Mouse (Mus musculus): ENCODE data around the gene Ap2a2. TPM values are rescaled to one million over a fixed set of nuclear protein-coding genes. Genes with fewer than 3 reads are reported as not detected.
A peak's percentile ranks its signal among the peaks of the same experiment; 100 is the strongest.

Ap2a2 gene
- 100 to 1,000 TPM; 231 to 245 TPM for total RNA-seq (2021)

GRCm38 (mm10) chr7:141561682-141562391 lies at the start of gene Ap2a2:
Ap2a2 (plus strand) TSS chr7:141562173.
- peak; percentile 85 for DNase-seq

DNA sequence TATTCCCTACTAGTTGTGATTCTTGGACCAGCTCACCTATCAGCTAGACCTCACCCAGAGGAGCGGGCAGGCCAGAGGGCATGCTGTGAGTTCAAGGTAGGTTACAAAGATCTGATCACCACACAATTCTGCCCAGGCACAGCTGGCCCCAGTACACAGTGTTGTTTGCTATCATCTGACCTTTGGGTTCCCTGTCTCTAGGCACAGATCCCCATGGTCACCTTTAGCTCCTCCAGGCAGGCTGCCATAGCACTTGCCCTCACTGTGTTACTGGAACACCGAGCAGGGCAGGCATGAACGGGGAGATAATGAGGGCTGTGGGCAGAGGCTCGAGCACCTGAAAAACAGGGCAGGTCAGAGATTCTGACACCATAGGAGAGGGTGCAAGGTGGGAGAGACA lies 44.3 kb upstream of the Ap2a2 start:
- no peak for DNase-seq

DNA sequence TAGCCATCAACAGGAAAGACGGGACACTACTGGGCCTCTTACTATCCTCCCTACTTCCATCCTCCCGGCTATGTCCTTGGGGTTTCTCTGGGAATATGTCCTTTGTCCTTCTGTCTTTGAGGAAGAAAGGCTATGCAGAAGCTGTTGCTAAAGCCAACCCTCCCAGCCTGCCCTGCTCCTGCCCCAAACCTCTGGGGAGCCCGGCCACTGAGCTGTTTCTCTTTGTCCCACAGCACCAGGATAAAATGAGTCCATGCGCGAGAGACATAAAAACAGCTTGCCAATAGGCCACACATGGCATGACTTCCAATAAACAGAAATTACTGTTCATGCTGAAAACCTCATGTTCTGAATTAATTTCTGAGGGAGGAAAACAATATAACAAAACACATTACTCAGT lies 43.7 kb upstream of the Ap2a2 start:
- DNase-seq: no peak

DNA sequence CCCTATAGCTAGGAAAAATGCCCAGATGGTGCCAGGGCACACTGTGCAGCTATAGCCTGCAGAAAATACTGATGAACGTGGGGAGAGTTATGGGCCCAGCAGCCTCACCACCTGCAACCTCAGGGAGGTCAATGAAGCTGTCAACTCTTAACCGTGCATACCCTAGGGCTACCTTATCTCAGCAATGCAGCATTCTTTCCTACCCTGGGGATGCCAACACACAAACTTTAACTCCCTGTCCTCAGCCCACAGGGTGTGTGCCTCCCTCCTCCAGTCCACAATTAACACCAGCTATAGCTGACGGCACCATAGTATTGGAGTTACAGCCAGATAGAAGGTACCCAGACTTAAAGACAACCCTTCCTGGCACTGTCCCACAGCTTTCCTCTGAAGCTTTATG lies 43.0 kb upstream of the Ap2a2 start:
- DNase-seq: no peak

DNA sequence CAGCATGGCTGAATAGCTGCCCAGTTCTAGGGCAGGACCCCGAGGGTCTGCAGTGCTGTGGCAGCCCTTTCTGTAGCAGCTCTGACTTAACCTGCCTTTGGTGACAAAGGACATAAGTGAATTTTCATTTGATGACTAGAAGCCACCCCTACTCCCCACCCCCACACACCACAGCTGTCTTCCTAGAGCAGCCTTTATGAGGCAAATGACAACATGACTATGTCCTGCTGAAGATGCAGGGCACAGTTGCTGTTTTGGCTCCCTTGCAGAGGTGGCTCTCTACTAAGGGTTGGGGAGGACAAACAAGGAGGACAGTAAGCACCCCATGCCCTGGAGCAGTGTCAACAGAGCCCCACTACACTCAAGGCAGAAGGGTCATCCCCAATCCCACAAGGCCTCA lies 42.2 kb upstream of the Ap2a2 start:
- no peak for DNase-seq

DNA sequence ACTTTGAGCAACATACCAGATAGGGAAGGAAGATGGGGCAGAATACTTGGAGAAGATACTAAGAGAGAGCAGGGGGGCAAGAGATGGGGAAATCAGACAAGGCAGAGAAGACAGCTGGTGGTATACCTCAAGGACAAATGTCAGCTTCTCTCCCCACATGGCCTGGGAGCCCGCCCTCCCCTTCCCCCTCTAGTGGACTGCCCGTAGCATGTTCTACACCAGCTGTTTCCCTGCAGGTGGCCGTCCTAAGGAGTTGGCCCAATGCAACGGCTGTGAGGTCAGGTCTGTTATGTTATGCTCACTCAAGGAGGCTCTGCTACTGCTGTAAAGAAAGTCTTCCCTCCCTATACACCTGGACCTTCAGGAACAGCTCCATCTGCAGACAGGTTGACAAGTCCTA lies 39.0 kb upstream of the Ap2a2 start:
- no peak for DNase-seq

DNA sequence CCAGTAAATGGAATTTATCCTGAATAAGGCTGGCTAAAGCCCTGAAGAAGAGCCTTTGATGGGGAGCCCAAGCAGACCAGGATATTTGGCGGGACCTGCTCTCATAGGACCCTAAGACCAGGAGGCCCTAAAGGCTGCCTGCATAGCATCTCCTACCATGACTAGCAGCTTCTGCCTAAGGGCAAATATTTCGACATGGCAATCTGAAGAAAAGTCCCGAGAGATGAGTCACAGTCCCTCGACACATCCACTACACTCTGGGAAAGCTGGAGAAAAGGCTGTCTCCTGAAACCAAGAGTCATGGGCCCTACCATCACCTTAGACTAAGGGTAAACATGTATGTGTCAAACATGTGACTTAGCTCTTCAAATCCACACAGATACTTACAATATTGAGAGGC lies 37.7 kb upstream of the Ap2a2 start:
- DNase-seq: no peak

GRCm38 (mm10) chr7:141524760-141525579 lies 37.0 kb upstream of the Ap2a2 start:
- peak; percentile 71 to 77 for DNase-seq

DNA sequence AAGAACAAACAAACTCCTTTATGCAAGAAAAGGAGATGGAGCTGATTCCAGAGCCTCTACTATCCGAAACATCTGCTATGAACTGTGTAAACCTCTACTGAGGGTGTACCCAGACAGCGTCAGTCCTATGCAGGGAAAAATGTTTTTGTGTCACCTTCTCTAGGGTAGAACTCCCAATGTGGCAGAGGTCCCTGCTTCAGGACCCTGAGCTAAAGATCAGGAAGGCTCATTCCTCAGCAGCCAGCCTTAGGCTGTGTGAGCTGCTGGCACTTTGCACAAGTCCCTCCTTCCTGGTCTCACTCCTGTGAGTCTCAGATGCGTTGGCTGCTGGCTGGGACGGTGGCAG lies 36.4 kb upstream of the Ap2a2 start:
- DNase-seq: no peak

- no peak for DNase-seq
These were observed 26.4 kb upstream of the Ap2a2 start for GRCm38 (mm10) chr7:141535570-141535969.

DNA sequence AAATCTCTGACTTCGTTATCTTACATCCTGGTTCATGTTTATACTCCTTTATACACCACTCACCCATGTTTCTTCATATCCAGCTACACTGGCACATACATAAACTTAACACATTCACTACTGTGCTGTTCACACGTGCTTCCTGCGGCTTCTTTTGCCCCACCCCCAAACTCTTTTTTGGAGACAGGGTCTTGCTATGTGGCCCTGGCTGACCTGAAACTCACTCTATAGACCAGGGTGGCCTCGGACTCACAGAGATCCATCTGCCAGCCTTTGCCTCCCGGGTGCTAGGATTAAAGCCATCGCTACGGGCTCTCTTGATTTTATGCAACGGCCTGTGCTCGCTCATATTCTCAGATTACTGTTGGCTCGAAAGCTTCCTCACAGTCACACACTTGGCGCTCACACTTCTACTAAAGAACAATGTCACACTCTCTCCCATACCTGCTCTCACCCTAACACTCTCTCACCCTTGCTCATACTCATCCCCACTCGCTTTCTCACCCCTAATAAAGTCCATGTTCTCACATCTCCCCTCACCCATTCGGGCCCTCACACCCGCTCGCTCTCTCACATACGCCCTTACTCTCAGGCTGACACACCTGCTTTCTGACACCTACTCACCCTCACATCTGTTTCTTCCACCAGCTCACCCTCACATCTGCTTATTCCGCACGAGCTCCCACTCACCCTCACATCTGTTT lies 23.0 kb upstream of the Ap2a2 start:
- no peak for DNase-seq

DNA sequence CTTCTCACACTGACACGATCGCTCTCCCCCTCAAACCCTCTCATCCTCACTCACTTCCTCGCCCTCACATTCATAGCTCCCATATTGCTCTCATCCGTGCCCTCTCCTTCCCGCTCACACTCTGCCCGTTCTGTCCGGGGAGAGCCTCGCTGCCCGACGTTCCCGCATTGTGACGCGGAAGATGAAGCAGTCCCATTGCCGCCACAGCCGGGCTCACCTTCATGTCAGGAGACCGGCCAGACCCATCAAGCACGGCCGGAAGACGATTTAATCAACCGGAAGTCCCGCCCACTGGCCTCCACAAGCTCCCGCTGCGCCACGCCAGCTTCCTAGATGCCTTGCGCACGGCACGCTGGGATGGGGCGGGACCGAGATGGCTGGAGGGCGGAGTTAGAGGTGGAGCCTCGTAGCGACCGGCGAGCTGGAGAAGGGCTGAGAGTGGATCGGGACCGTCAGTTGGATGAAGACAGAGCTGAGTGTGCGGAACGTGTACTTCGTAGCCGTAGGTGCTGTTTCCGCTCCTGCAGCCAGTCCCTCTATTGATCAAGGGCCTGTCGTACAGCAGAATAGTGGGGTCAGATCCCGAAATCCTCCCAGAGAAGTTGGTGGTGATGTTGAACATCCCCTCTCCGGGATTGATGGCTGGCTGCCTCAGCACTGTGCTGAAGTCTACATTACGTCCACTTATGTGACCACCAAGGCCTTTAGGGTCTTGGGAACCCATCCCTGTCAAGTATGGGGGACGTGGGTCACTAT lies 22.2 kb upstream of the Ap2a2 start, which contains the start of gene Chid1:
Chid1 (minus strand) TSS at position 302 of the 756 bp plus-strand sequence.
- DNase-seq: peak; percentile 97 to 98

GRCm38 (mm10) chr7:141540312-141541081 lies 21.5 kb upstream of the Ap2a2 start:
- peak; percentile 72 to 74 for DNase-seq

- DNase-seq: no peak
These were observed 20.3 kb upstream of the Ap2a2 start for GRCm38 (mm10) chr7:141541681-141542080.

DNA sequence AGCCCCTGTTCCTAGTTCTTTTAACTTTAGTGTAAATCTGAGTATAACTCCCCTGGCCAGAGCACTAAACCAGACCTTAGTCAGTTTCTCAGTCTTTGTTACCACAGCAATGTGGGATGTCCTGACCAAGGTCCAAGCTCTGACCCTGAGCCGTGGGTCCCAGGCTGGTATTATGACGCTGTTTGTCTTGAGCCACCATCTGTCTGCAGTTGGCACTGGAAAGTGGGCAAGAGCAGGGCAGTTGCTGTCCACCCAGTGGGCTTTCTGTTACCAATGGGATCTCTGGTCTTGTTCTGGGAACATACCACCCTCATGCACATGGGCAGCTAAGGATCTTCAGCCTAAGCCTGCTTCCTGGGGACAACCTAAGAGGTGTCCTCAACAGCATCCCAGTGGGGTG lies 19.4 kb upstream of the Ap2a2 start:
- DNase-seq: no peak

GRCm38 (mm10) chr7:141544654-141545053 lies 17.3 kb upstream of the Ap2a2 start:
- DNase-seq: peak in 1 of 2 experiments; percentile 51

- DNase-seq: no peak
These were observed 12.4 kb upstream of the Ap2a2 start for GRCm38 (mm10) chr7:141549432-141550061.

DNA sequence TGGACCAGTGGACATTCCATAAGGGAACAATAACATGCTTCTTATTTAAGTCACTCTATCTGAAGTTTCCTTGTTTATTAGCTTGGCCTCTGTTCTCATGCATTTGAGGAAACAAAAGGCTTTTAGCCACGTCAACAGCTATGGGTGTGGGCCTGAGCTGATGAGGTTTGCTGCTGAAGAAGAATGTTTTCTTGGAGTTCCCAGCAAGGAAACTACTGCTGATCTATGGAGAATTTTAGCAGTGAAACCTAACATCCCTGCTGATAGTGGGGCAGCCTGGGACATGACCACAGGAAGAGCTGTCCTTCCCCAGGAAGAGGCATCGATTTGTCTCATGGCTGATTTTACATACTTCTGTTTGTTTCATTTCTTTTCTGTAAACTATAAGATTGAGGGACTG lies 11.5 kb upstream of the Ap2a2 start:
- DNase-seq: no peak

DNA sequence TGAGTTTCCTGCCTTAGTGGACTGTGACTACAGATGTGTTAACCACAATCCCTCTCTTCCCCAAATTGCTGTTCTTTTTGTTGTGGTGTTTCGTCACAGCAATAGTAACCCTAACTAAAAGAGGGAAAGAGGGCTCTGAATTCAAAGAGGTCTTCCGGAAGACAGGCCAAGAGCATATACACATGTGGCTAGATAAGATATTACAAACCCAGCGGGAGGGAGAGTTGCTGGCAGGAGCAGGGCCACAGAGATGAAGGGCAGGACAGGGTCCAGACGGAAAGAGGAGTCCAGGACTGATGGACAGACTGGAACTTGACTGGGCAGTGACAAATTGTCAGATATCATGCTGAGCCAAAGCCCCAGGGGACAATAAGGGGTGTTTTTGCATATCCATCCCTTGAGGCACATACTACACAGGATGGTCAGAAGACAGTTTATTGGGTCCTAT lies 3.6 kb upstream of the Ap2a2 start:
- DNase-seq: no peak

DNA sequence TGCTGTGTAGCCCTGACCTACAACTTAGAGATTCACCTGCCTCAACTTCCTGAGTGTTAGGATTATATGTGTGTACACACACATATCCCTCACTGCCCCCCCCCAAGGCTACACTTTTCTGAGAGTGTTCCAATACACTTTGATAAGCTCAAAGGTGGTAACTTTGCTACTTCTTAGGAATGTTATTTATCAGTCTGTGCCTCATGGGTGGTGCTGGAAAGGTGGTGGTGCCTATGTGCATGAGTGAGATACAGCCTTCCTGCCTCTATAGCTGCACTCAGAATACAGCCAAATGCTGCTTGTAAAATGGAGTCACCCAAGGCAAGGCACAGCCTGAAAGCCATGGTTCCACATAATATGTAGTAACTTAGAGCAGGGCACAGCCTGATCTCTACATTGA lies 3.0 kb upstream of the Ap2a2 start:
- no peak for DNase-seq

GRCm38 (mm10) chr7:141559726-141560325 lies 2.1 kb upstream of the Ap2a2 start:
- no peak for DNase-seq
